Mouse (Mus musculus) layer of hippocampus, adult 9-10 months (tissue): ENCODE measurements around the gene Dapk3.
"Not testable (repeated sequence)": the region's sequence is repeated elsewhere in the genome, so short reads cannot be mapped to it uniquely, and the experiment has no call there.

ENCODE experiments used
- DNase-seq: peaks from one replicate; pipeline ENCODE4 v3.0.0; 2022; ENCODE audit warnings: low spot score

The Dapk3 gene

GRCm38 (mm10) chr10:81145778-81146177 lies 37.0 kb upstream of the Dapk3 start:
- no peak for DNase-seq

GRCm38 (mm10) chr10:81146296-81146695 lies 36.5 kb upstream of the Dapk3 start:
- DNase-seq = no peak

- no peak for DNase-seq
Measured at GRCm38 (mm10) chr10:81151261-81151660, 31.5 kb upstream of the Dapk3 start.

- no peak for DNase-seq
Measured at GRCm38 (mm10) chr10:81152609-81153008, 30.2 kb upstream of the Dapk3 start.

- no peak for DNase-seq
Measured at GRCm38 (mm10) chr10:81154313-81154712, 28.5 kb upstream of the Dapk3 start.

- DNase-seq = no peak
Measured at GRCm38 (mm10) chr10:81154736-81155135, 28.1 kb upstream of the Dapk3 start.

GRCm38 (mm10) chr10:81161602-81162317 lies 21.0 kb upstream of the Dapk3 start:
- no peak for DNase-seq

- no peak for DNase-seq
Measured at GRCm38 (mm10) chr10:81162318-81162652, 20.5 kb upstream of the Dapk3 start.

- no peak for DNase-seq
Measured at GRCm38 (mm10) chr10:81165118-81165517, 17.7 kb upstream of the Dapk3 start.

- DNase-seq = peak; percentile 99
Measured at GRCm38 (mm10) chr10:81167200-81168086, 15.4 kb upstream of the Dapk3 start, which contains the start of gene Pias4. Gene Pias4 (minus strand): TSS chr10:81167923.

- no peak for DNase-seq
Measured at GRCm38 (mm10) chr10:81168087-81168431, 14.7 kb upstream of the Dapk3 start.

GRCm38 (mm10) chr10:81168521-81169244 lies 14.1 kb upstream of the Dapk3 start:
- DNase-seq = no peak

- DNase-seq = not testable (repeated sequence)
Measured at GRCm38 (mm10) chr10:81169411-81169900, 13.3 kb upstream of the Dapk3 start.

- no peak for DNase-seq
Measured at GRCm38 (mm10) chr10:81173132-81173531, 9.7 kb upstream of the Dapk3 start.

- DNase-seq = peak; percentile 80
Measured at GRCm38 (mm10) chr10:81174617-81175344, 8.0 kb upstream of the Dapk3 start.

- not testable (repeated sequence) for DNase-seq
Measured at GRCm38 (mm10) chr10:81175345-81175701, 7.5 kb upstream of the Dapk3 start.

GRCm38 (mm10) chr10:81175936-81176465 lies 6.8 kb upstream of the Dapk3 start:
- DNase-seq = no peak

- DNase-seq = peak; percentile 95
Measured at GRCm38 (mm10) chr10:81176466-81177271, 6.1 kb upstream of the Dapk3 start, which contains the start of gene Eef2. Gene Eef2 (plus strand): TSS chr10:81176631.

- DNase-seq = no peak
Measured at GRCm38 (mm10) chr10:81177491-81177925, 5.3 kb upstream of the Dapk3 start.

GRCm38 (mm10) chr10:81177958-81178712 lies 4.7 kb upstream of the Dapk3 start:
- DNase-seq = no peak
